Mouse (Mus musculus): ENCODE measurements at regions not wholly inside any gene's neighbourhood (a gene's known extent, or its start where the extent isn't known, plus 50 kb on each side); places are given as distances from the start of the nearest gene placed in this dataset.

- no peak for DNase-seq (ENCODE audit: low spot score in 2 of 2)
These were observed 424.2 kb downstream of the Cntn6 start for GRCm38 (mm10) chr6:104916787-104917186.

- DNase-seq (ENCODE audit: low spot score in 2 of 2): no peak
These were observed 430.0 kb downstream of the Cntn6 start for GRCm38 (mm10) chr6:104922577-104922976.

GRCm38 (mm10) chr6:104926088-104926487 lies 433.5 kb downstream of the Cntn6 start:
- DNase-seq (ENCODE audit: low spot score in 2 of 2): no peak

GRCm38 (mm10) chr6:104930284-104930683 lies 437.7 kb downstream of the Cntn6 start:
- no peak for DNase-seq (ENCODE audit: low spot score in 2 of 2)

- DNase-seq (ENCODE audit: low spot score in 2 of 2): no peak
These were observed 439.6 kb downstream of the Cntn6 start for GRCm38 (mm10) chr6:104932153-104932552.

GRCm38 (mm10) chr6:104939134-104939533 lies 446.5 kb downstream of the Cntn6 start:
- no peak for DNase-seq (ENCODE audit: low spot score in 2 of 2)

- DNase-seq (ENCODE audit: low spot score in 2 of 2): no peak
These were observed 481.9 kb downstream of the Cntn6 start for GRCm38 (mm10) chr6:104974517-104974916.

- DNase-seq (ENCODE audit: low spot score in 2 of 2): no peak
These were observed 491.6 kb downstream of the Cntn6 start for GRCm38 (mm10) chr6:104984144-104984543.

- DNase-seq (ENCODE audit: low spot score in 2 of 2): no peak
These were observed 497.3 kb downstream of the Cntn6 start for GRCm38 (mm10) chr6:104989863-104990262.

- no peak for DNase-seq (ENCODE audit: low spot score in 2 of 2)
These were observed 497.8 kb downstream of the Cntn6 start for GRCm38 (mm10) chr6:104990366-104990765.

- no peak for DNase-seq (ENCODE audit: low spot score in 2 of 2)
These were observed 507.0 kb downstream of the Cntn6 start for GRCm38 (mm10) chr6:104999601-105000000.

- no peak for DNase-seq (ENCODE audit: low spot score in 2 of 2)
These were observed 528.1 kb downstream of the Cntn6 start for GRCm38 (mm10) chr6:105020672-105021071.

GRCm38 (mm10) chr6:105021174-105021573 lies 528.6 kb downstream of the Cntn6 start:
- no peak for DNase-seq (ENCODE audit: low spot score in 2 of 2)

GRCm38 (mm10) chr6:105066146-105066545 lies 573.6 kb downstream of the Cntn6 start:
- no peak for DNase-seq (ENCODE audit: low spot score in 2 of 2)

GRCm38 (mm10) chr6:105090882-105091281 lies 586.6 kb upstream of the Cntn4 start:
- peak in 1 of 2 experiments; percentile 12 for DNase-seq (ENCODE audit: low spot score in 2 of 2)
